Mouse (Mus musculus) megakaryocyte, embryonic 14.5 days (primary cell): ENCODE data around the gene Ahnak.

Experiments
- FLI1 ChIP-seq: IDR thresholded peaks from 2 replicates; pipeline ENCODE4 v1.6.1; 2012; ENCODE audit warnings: low read length, inconsistent platforms, mixed read lengths
- GATA1 ChIP-seq: IDR thresholded peaks from 3 replicates; pipeline ENCODE4 v1.6.1; 2012; ENCODE audit warnings: mixed read lengths, low read length, inconsistent platforms, borderline replicate concordance

GRCm38 (mm10) chr19:8976535-8976934, 12.5 kb upstream of the Ahnak start:
- TF ChIP-seq GATA1: no peak
- TF ChIP-seq FLI1: no peak
